Mouse (Mus musculus) liver, postnatal 0 days (tissue): ENCODE measurements around the gene Rxfp3. TPM values are rescaled to one million over a fixed set of nuclear protein-coding genes. Genes with fewer than 3 reads are reported as not detected.

Experiments
- ATAC-seq: fragments of 200-750 bp; cut with Nextera tagmentation; 2 replicates; pipeline ENCODE4 v1.8.0; 2017; ENCODE audit warnings: mild to moderate bottlenecking, moderate library complexity
- DNase-seq: peaks from one replicate; pipeline ENCODE4 v3.0.0-alpha.2; 2016
- H3K27ac ChIP-seq: fragments of 300-500 bp; sonication (generic); 2 replicates; pipeline ENCODE4 v1.5.1; 2014; ENCODE audit warnings: antibody characterized with exemption, moderate library complexity, mild to moderate bottlenecking, low read depth
- H3K27me3 ChIP-seq: fragments of 300-500 bp; sonication (generic); 2 replicates; pipeline ENCODE4 v1.6.1; 2014; ENCODE audit warnings: low read length, control low read depth, mixed read lengths; ENCODE audit not compliant: insufficient read depth
- H3K36me3 ChIP-seq: fragments of 300-500 bp; sonication (generic); replicated peaks from 2 replicates; pipeline ENCODE4 v1.6.1; 2014; ENCODE audit warnings: mild to moderate bottlenecking, control low read depth, low read length, moderate library complexity, mixed read lengths; ENCODE audit not compliant: insufficient read depth
- H3K4me1 ChIP-seq: fragments of 300-500 bp; sonication (generic); 2 replicates; pipeline ENCODE4 v1.6.1; 2014; ENCODE audit warnings: antibody characterized with exemption, mild to moderate bottlenecking, control low read depth; ENCODE audit not compliant: insufficient read depth
- H3K4me2 ChIP-seq: fragments of 300-500 bp; sonication (generic); 2 replicates; pipeline ENCODE4 v1.6.1; 2014; ENCODE audit warnings: low read depth, mild to moderate bottlenecking, low read length, moderate library complexity, mixed read lengths
- H3K4me3 ChIP-seq: fragments of 300-500 bp; sonication (generic); 2 replicates; pipeline ENCODE4 v1.5.1; 2014; ENCODE audit warnings: low read depth, low read length
- H3K9ac ChIP-seq: fragments of 300-500 bp; sonication (generic); replicated peaks from 2 replicates; pipeline ENCODE4 v1.6.1; 2014; ENCODE audit warnings: mild to moderate bottlenecking, moderate library complexity
- H3K9me3 ChIP-seq: fragments of 300-500 bp; sonication (generic); 2 replicates; pipeline ENCODE4 v1.6.1; 2016; ENCODE audit warnings: mild to moderate bottlenecking, control low read depth, low read length, mixed read lengths
- CTCF ChIP-seq: sonication (generic); IDR thresholded peaks from 2 replicates; pipeline ENCODE4 v1.5.1; 2016; ENCODE audit warnings: antibody characterized with exemption, low read depth
- EP300 ChIP-seq: IDR thresholded peaks from 2 replicates; pipeline ENCODE4 v1.6.1; 2016; ENCODE audit warnings: antibody characterized with exemption, low read depth, mild to moderate bottlenecking
- WGBS: fragments of 180-500 bp; shearing (Covaris S2); extraction: QIAGEN DNeasy Blood & Tissue Kit; methylation state at CpG from one replicate; pipeline ENCODE4 v1.1.7; 2014; ENCODE audit not compliant: insufficient replicate concordance; 5-methylcytosine and 5-hydroxymethylcytosine counted together
- polyA plus RNA-seq: library from polyadenylated mRNA; unstranded; fragments of >200 nt; fragmentation: Nextera tagmentation; extraction: Ambion mirVana; gene quantifications from 2 replicates; pipeline ENCODE4 v1.2.1, GENCODE M21; 2015

Gene Rxfp3
- polyA plus RNA-seq, 1 experiment from 2014 or later = not detected

GRCm38 (mm10) chr15:11010976-11011548 is 26.7 kb downstream of the Rxfp3 start:
- no peaks in the 10 kb centered on the region for H3K27me3 ChIP-seq
- no peak overlapping the region for H3K9ac ChIP-seq
- 53% methylated on average over 11 of the region's 11 CpGs for WGBS
- no peak for TF ChIP-seq CTCF
- no peak for TF ChIP-seq EP300
- H3K9me3 ChIP-seq = no peaks in the 10 kb centered on the region
- H3K4me1 ChIP-seq = no peaks in the 10 kb centered on the region
- peak; percentile 83 for ATAC-seq
- no peak overlapping the region for H3K4me3 ChIP-seq
- H3K27ac ChIP-seq = no peak overlapping the region
- peak overlapping the region; percentile 20; the same call in 1 of the 2 replicates for H3K4me2 ChIP-seq
- H3K36me3 ChIP-seq = no peaks in the 10 kb centered on the region
- no peak for DNase-seq

GRCm38 (mm10) chr15:11008756-11009155 is 29.0 kb downstream of the Rxfp3 start:
- H3K4me2 ChIP-seq = no peak overlapping the region
- no peak overlapping the region for H3K9ac ChIP-seq
- H3K4me3 ChIP-seq = no peak overlapping the region
- no peak overlapping the region for H3K27ac ChIP-seq
- TF ChIP-seq EP300 = no peak
- TF ChIP-seq CTCF = peak; percentile 72
- H3K4me1 ChIP-seq = no peaks in the 10 kb centered on the region
- DNase-seq (no peak), ATAC-seq (no peak)
- no peaks in the 10 kb centered on the region for H3K27me3 ChIP-seq
- H3K36me3 ChIP-seq = no peaks in the 10 kb centered on the region
- no peaks in the 10 kb centered on the region for H3K9me3 ChIP-seq
- 23% methylated on average over 5 of the region's 5 CpGs for WGBS

DNA sequence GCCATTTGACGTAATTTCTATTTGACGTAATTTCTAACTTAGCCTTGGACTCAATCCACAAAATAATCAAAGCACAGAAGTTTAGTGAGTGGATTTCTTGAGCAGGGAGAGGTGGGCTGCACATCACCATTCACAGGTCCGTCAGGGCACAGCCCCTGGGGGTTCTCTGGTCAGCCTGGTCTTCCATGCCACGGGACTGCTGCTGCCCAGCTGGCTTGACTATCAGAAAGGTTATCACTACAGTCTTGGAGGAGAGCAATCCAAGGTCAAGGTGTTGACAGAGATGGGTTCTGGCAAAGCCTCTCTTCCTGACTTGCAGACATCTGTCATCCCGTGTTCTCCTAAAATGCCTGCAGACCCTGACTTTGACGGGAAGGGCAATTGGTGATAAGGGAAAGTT is 33.1 kb downstream of the Rxfp3 start:
- no peaks in the 10 kb centered on the region for H3K9me3 ChIP-seq
- H3K27me3 ChIP-seq = no peaks in the 10 kb centered on the region
- no peaks in the 10 kb centered on the region for H3K4me1 ChIP-seq
- H3K27ac ChIP-seq = no peak overlapping the region
- ATAC-seq = no peak
- 60% methylated on average over 6 of the region's 6 CpGs for WGBS
- H3K4me2 ChIP-seq = no peak overlapping the region
- H3K36me3 ChIP-seq = no peaks in the 10 kb centered on the region
- H3K4me3 ChIP-seq = no peak overlapping the region
- no peak for DNase-seq
- TF ChIP-seq CTCF (no peak), EP300 (no peak)
- H3K9ac ChIP-seq = no peak overlapping the region

- H3K4me1 ChIP-seq = no peaks in the 10 kb centered on the region
- H3K4me3 ChIP-seq = no peak overlapping the region
- no peak overlapping the region for H3K9ac ChIP-seq
- H3K4me2 ChIP-seq = no peak overlapping the region
- TF ChIP-seq CTCF = no peak
- TF ChIP-seq EP300 = no peak
- no peak for DNase-seq
- no peaks in the 10 kb centered on the region for H3K27me3 ChIP-seq
- H3K36me3 ChIP-seq = no peaks in the 10 kb centered on the region
- no peak overlapping the region for H3K27ac ChIP-seq
- no peak for ATAC-seq
- WGBS = 78% methylated on average over 4 of the region's 4 CpGs
- no peaks in the 10 kb centered on the region for H3K9me3 ChIP-seq
Observed at GRCm38 (mm10) chr15:11003791-11004190, 34.0 kb downstream of the Rxfp3 start.

DNA sequence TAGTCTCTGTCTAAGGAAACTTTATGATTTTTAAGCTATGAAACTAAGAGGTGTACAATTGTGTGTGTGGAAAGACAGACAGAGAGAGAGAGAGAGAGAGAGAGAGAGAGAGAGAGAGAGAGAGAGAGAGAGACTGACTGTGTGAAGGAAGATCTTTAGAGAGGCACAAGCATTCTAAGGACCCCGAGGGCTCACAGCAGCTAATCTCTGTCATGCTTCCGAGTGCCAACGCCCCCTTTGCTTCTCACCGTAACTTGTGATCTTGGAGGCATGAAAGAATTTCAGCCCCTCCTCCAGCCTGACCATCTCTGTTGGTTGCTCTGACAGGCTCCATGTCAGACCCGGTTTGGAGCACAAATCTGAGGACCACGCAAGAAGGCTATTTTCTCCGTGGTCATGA is 37.4 kb downstream of the Rxfp3 start, which contains the start of gene Slc45a2:
TSS of gene Slc45a2 (plus strand) at position 301 of the 400 bp plus-strand sequence.
- TF ChIP-seq EP300 (no peak), CTCF (no peak)
- H3K4me3 ChIP-seq = no peak within 1 kb of the TSS
- 64% methylated on average over 7 of the region's 7 CpGs for WGBS
- ATAC-seq (no peak), DNase-seq (no peak)
- H3K27ac ChIP-seq = no peak within 1 kb of the TSS
- no peaks in the 10 kb centered on the region for H3K4me1 ChIP-seq
- H3K9me3 ChIP-seq = no peaks in the 10 kb centered on the region
- peaks cover 6% of the 10 kb centered on the region; the same call in 1 of the 2 replicates for H3K36me3 ChIP-seq
- H3K4me2 ChIP-seq = no peak within 1 kb of the TSS
- H3K27me3 ChIP-seq = no peaks in the 10 kb centered on the region
- no peak within 1 kb of the TSS for H3K9ac ChIP-seq

GRCm38 (mm10) chr15:10999832-11000231 is 38.0 kb downstream of the Rxfp3 start:
- Histone ChIP-seq H3K9ac (no peak overlapping the region), H3K9me3 (no peaks in the 10 kb centered on the region), H3K4me1 (no peaks in the 10 kb centered on the region), H3K36me3 (peaks cover 10% of the 10 kb centered on the region), H3K27ac (no peak overlapping the region), H3K4me2 (no peak overlapping the region), H3K4me3 (no peak overlapping the region), H3K27me3 (no peaks in the 10 kb centered on the region)
- 49% methylated on average over 5 of the region's 5 CpGs for WGBS
- ATAC-seq = no peak
- DNase-seq = no peak
- TF ChIP-seq CTCF (no peak), EP300 (no peak)
